Mouse (Mus musculus) T-helper 1 cell (primary cell): Measurements from ENCODE around the gene Atp2b4.

Experiments used
- in situ Hi-C: fragments of 300-600 bp; cut with MboI, MseI; formaldehyde crosslinking; loops from one replicate; pipeline ENCODE4 v1.15.1; 2025; ENCODE audit warnings: high pct_unique_total_duplicates

Atp2b4 gene

GRCm38 (mm10) chr1:133656811-133657210 lies 144.0 kb downstream of the Atp2b4 start:
- in situ Hi-C loops = no loop called here

GRCm38 (mm10) chr1:133653033-133653432 lies 147.8 kb downstream of the Atp2b4 start:
- in situ Hi-C loops = no loop called here

GRCm38 (mm10) chr1:133650288-133651055 lies 150.4 kb downstream of the Atp2b4 start:
- in situ Hi-C loops = no loop called here
